Mouse (Mus musculus) small intestine, adult 2 months (tissue): ENCODE results near the gene Atp8b3.

Experiments
- CTCF ChIP-seq: fragments of 200-500 bp; IDR thresholded peaks from 2 replicates; pipeline ENCODE4 v1.5.1; 2012; ENCODE audit warnings: low read depth, mild to moderate bottlenecking, control low read depth, inconsistent platforms, low read length, moderate library complexity, mixed read lengths; ENCODE audit not compliant: insufficient replicate concordance, insufficient read length; ENCODE audit errors: extremely low read depth
- POLR2A ChIP-seq: fragments of 200-500 bp; IDR thresholded peaks from 2 replicates; pipeline ENCODE4 v1.6.1; 2012; ENCODE audit warnings: low read depth, mild to moderate bottlenecking, control low read depth, inconsistent platforms, low read length, moderate library complexity

- TF ChIP-seq POLR2A (no peak), CTCF (no peak)
Measured at GRCm38 (mm10) chr10:80486862-80487379, 52.0 kb downstream of the Atp8b3 start.
